ENCODE assay signal across 10 mouse cellular contexts in the genomic region with DNA sequence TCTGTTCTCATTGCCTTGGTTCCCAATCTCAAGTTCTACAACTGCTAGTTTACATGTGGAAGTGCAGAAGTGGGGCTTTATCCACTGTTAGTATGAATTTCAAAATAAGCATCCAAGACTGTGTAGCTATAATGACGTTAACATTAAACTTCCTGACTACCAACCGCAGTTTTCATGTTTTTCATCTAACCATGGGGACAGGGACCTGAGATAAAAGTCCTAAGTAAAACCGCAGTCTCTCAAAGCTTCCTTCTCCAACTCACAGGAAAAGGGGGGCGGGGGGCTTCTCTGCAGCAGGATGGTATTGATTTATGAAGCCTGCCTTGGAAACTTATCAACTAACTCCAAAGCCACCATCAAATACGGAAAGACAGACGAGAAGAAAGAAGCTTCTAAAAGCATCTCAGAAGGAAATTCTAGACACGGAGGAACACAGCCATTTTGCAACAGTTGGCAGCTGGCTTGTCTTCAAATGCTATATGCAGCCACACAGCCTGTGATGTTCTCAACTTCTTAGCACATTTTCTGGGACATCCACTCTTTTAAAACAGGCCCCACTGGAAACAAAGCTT. TPM values are rescaled to one million over a fixed set of nuclear protein-coding genes. Genes with fewer than 3 reads are reported as not detected.
DNase-seq lines count a peak whose midpoint lies in the region; ATAC-seq lines count a peak whose summit lies in the region.
"Had no signal": no experiment of that assay in that cellular context is flagged by ENCODE, and none has a peak within 500 bp of the region (broad histone marks: within the 10 kb centered on the region; RNA-seq: fewer than 3 reads in every experiment).

No protein-coding gene starts in this region.

- no peak overlapping the region for H3K9ac ChIP-seq in heart, embryonic 16.5 days (ENCODE audit: low read length)
- H3K9ac ChIP-seq in midbrain, embryonic 11.5 days (ENCODE audit: low read length): no peak overlapping the region
- no peak overlapping the region for H3K9ac ChIP-seq in midbrain, embryonic 15.5 days
- H3K9ac ChIP-seq: hindbrain, embryonic 15.5 days had no signal

- intact Hi-C loops in heart, postnatal 10 days (cut with DNase I): loop anchor here (5.0 kb wide), 1 partner anchor 45 kb away; a partner anchor contains a TSS
- intact Hi-C loops in left cerebral cortex, postnatal 14 days (cut with DNase I): no loop called here

- H3K27me3 ChIP-seq in heart, embryonic 16.5 days (ENCODE audit: control insufficient read depth, insufficient read depth, low read length): no peaks in the 10 kb centered on the region
- no peaks in the 10 kb centered on the region for H3K27me3 ChIP-seq in midbrain, embryonic 11.5 days (ENCODE audit: control insufficient read depth, insufficient read depth, low read length)
- no peaks in the 10 kb centered on the region for H3K27me3 ChIP-seq in midbrain, embryonic 15.5 days (replicated peaks)
- H3K27me3 ChIP-seq: hindbrain, embryonic 15.5 days had no signal

- H3K36me3 ChIP-seq in heart, embryonic 16.5 days (ENCODE audit: control insufficient read depth, insufficient read depth): no peaks in the 10 kb centered on the region
- H3K36me3 ChIP-seq in midbrain, embryonic 11.5 days (ENCODE audit: control insufficient read depth, insufficient read depth, low read length): no peaks in the 10 kb centered on the region
- no peaks in the 10 kb centered on the region for H3K36me3 ChIP-seq in midbrain, embryonic 15.5 days (replicated peaks)
- H3K36me3 ChIP-seq: hindbrain, embryonic 15.5 days had no signal

- H3K9me3 ChIP-seq in heart, embryonic 16.5 days (replicated peaks; ENCODE audit: control insufficient read depth, low read length): no peaks in the 10 kb centered on the region
- H3K9me3 ChIP-seq in midbrain, embryonic 11.5 days (ENCODE audit: control insufficient read depth, low read length): no peaks in the 10 kb centered on the region
- no peaks in the 10 kb centered on the region for H3K9me3 ChIP-seq in midbrain, embryonic 15.5 days
- H3K9me3 ChIP-seq: hindbrain, embryonic 15.5 days had no signal

- ATAC-seq in heart, embryonic 16.5 days (replicated peaks; ENCODE audit: extremely low read depth, insufficient read depth, low FRiP score): no peak
- no peak for ATAC-seq in midbrain, embryonic 11.5 days (ENCODE audit: low FRiP score)
- ATAC-seq in midbrain, embryonic 15.5 days (replicated peaks): no peak

- no peak for DNase-seq in heart, postnatal 10 days
- DNase-seq in MEL-GATA-1-ER (ENCODE audit: extremely low read depth, low read depth): peak; percentile 97
- DNase-seq in left cerebral cortex, postnatal 14 days (ENCODE audit: low spot score in 2 of 2): peak; percentile 70 to 86
- DNase-seq in right cerebral cortex, postnatal 10 days (ENCODE audit: low spot score in 2 of 2): peak; percentile 69 to 80
- DNase-seq in midbrain, embryonic 11.5 days (ENCODE audit: low spot score, missing footprints): no peak
- no peak for DNase-seq in c-Kit-positive CD71-positive TER-119-positive erythroid progenitor cells, embryonic 14.5 days (ENCODE audit: low spot score)
- DNase-seq: cerebellum, postnatal 14 days had no signal

- peak overlapping the region; percentile 25; the same call in 1 of the 2 replicates for H3K27ac ChIP-seq in heart, embryonic 16.5 days (ENCODE audit: low read length)
- no peak overlapping the region for H3K27ac ChIP-seq in midbrain, embryonic 11.5 days (ENCODE audit: low read depth, low read length)
- no peak overlapping the region for H3K27ac ChIP-seq in midbrain, embryonic 15.5 days
- H3K27ac ChIP-seq: hindbrain, embryonic 15.5 days had no signal

- 43% methylated on average over 7 of the region's 7 CpGs for WGBS in heart, embryonic 16.5 days
- WGBS in midbrain, embryonic 11.5 days: 84% methylated on average over 7 of the region's 7 CpGs
- 82% methylated on average over 7 of the region's 7 CpGs for WGBS in midbrain, embryonic 15.5 days

- peak overlapping the region; percentile 25; the same call in 1 of the 2 replicates for H3K4me2 ChIP-seq in heart, embryonic 16.5 days (ENCODE audit: low read depth, low read length)
- no peak overlapping the region for H3K4me2 ChIP-seq in midbrain, embryonic 11.5 days
- no peak overlapping the region for H3K4me2 ChIP-seq in midbrain, embryonic 15.5 days
- H3K4me2 ChIP-seq: hindbrain, embryonic 15.5 days had no signal

- H3K4me3 ChIP-seq in heart, embryonic 16.5 days (ENCODE audit: low read length): no peak overlapping the region
- H3K4me3 ChIP-seq in midbrain, embryonic 11.5 days (ENCODE audit: low read depth, low read length): no peak overlapping the region
- no peak overlapping the region for H3K4me3 ChIP-seq in midbrain, embryonic 15.5 days
- H3K4me3 ChIP-seq: hindbrain, embryonic 15.5 days had no signal

- peaks cover 39% of the 10 kb centered on the region for H3K4me1 ChIP-seq in heart, embryonic 16.5 days (ENCODE audit: control insufficient read depth, insufficient read depth, low read length)
- no peaks in the 10 kb centered on the region for H3K4me1 ChIP-seq in midbrain, embryonic 11.5 days (ENCODE audit: control insufficient read depth, insufficient read depth, low read length)
- no peaks in the 10 kb centered on the region for H3K4me1 ChIP-seq in midbrain, embryonic 15.5 days

RNA-seq across cellular contexts. Expression of a gene that starts 45.7 kb away (rescaled TPM):
- polyA plus RNA-seq in heart, embryonic 16.5 days (2015; fragmentation: Nextera tagmentation; extraction: Ambion mirVana): 7.7 and 10.0 TPM in 2 replicates
- total RNA-seq in heart, postnatal 10 days (2021): 10 to 100 TPM in 1 of 2 experiments, 1 to 10 TPM in 1; 8.7 to 10.9 TPM
- total RNA-seq in left cerebral cortex, postnatal 14 days (2021): 10 to 100 TPM; 40.9 to 41.0 TPM
- 9.7 and 11.5 TPM in 2 replicates for polyA plus RNA-seq in midbrain, embryonic 11.5 days (2014; fragmentation: Nextera tagmentation; extraction: Ambion mirVana)
- polyA plus RNA-seq in midbrain, embryonic 15.5 days (2015; fragmentation: Nextera tagmentation; extraction: Ambion mirVana): 10.5 and 10.7 TPM in 2 replicates

RNA-seq across cellular contexts. Expression of a gene that starts 46.0 kb away (rescaled TPM):
- 0.09 and 0.30 TPM in 2 replicates for polyA plus RNA-seq in heart, embryonic 16.5 days (2015; fragmentation: Nextera tagmentation; extraction: Ambion mirVana)
- total RNA-seq in heart, postnatal 10 days (2021): under 1 TPM; 0.22 to 0.53 TPM
- 1 to 10 TPM in 1 of 2 experiments, under 1 TPM in 1; 0.76 to 1.2 TPM for total RNA-seq in left cerebral cortex, postnatal 14 days (2021)
- 0.29 and 0.38 TPM in 2 replicates for polyA plus RNA-seq in midbrain, embryonic 11.5 days (2014; fragmentation: Nextera tagmentation; extraction: Ambion mirVana)
- polyA plus RNA-seq in midbrain, embryonic 15.5 days (2015; fragmentation: Nextera tagmentation; extraction: Ambion mirVana): 0.38 and 0.59 TPM in 2 replicates

Comparison
In these comparisons a context has a peak if more than half of its experiments do, and no peak if none do; other contexts are left out.
1. DNase-seq: peak in MEL-GATA-1-ER (single experiment), left cerebral cortex, postnatal 14 days (2 of 2) and right cerebral cortex, postnatal 10 days (2 of 2); none in heart, postnatal 10 days (0 of 2), midbrain, embryonic 11.5 days (single experiment) and c-Kit-positive CD71-positive TER-119-positive erythroid progenitor cells, embryonic 14.5 days (single experiment).